Mouse (Mus musculus) liver, postnatal 0 days (tissue): ENCODE results near the gene Kif3a. TPM values are rescaled to one million over a fixed set of nuclear protein-coding genes. Genes with fewer than 3 reads are reported as not detected.

Experiments used
- ATAC-seq: fragments of 200-750 bp; cut with Nextera tagmentation; 2 replicates; pipeline ENCODE4 v1.8.0; 2017; ENCODE audit warnings: mild to moderate bottlenecking, moderate library complexity
- DNase-seq: peaks from one replicate; pipeline ENCODE4 v3.0.0-alpha.2; 2016
- H3K27ac ChIP-seq: fragments of 300-500 bp; sonication (generic); 2 replicates; pipeline ENCODE4 v1.5.1; 2014; ENCODE audit warnings: antibody characterized with exemption, moderate library complexity, mild to moderate bottlenecking, low read depth
- H3K27me3 ChIP-seq: fragments of 300-500 bp; sonication (generic); 2 replicates; pipeline ENCODE4 v1.6.1; 2014; ENCODE audit warnings: low read length, control low read depth, mixed read lengths; ENCODE audit not compliant: insufficient read depth
- H3K36me3 ChIP-seq: fragments of 300-500 bp; sonication (generic); replicated peaks from 2 replicates; pipeline ENCODE4 v1.6.1; 2014; ENCODE audit warnings: mild to moderate bottlenecking, control low read depth, low read length, moderate library complexity, mixed read lengths; ENCODE audit not compliant: insufficient read depth
- H3K4me1 ChIP-seq: fragments of 300-500 bp; sonication (generic); 2 replicates; pipeline ENCODE4 v1.6.1; 2014; ENCODE audit warnings: antibody characterized with exemption, mild to moderate bottlenecking, control low read depth; ENCODE audit not compliant: insufficient read depth
- H3K4me2 ChIP-seq: fragments of 300-500 bp; sonication (generic); 2 replicates; pipeline ENCODE4 v1.6.1; 2014; ENCODE audit warnings: low read depth, mild to moderate bottlenecking, low read length, moderate library complexity, mixed read lengths
- H3K4me3 ChIP-seq: fragments of 300-500 bp; sonication (generic); 2 replicates; pipeline ENCODE4 v1.5.1; 2014; ENCODE audit warnings: low read depth, low read length
- H3K9ac ChIP-seq: fragments of 300-500 bp; sonication (generic); replicated peaks from 2 replicates; pipeline ENCODE4 v1.6.1; 2014; ENCODE audit warnings: mild to moderate bottlenecking, moderate library complexity
- H3K9me3 ChIP-seq: fragments of 300-500 bp; sonication (generic); 2 replicates; pipeline ENCODE4 v1.6.1; 2016; ENCODE audit warnings: mild to moderate bottlenecking, control low read depth, low read length, mixed read lengths
- CTCF ChIP-seq: sonication (generic); IDR thresholded peaks from 2 replicates; pipeline ENCODE4 v1.5.1; 2016; ENCODE audit warnings: antibody characterized with exemption, low read depth
- EP300 ChIP-seq: IDR thresholded peaks from 2 replicates; pipeline ENCODE4 v1.6.1; 2016; ENCODE audit warnings: antibody characterized with exemption, low read depth, mild to moderate bottlenecking
- WGBS: fragments of 180-500 bp; shearing (Covaris S2); extraction: QIAGEN DNeasy Blood & Tissue Kit; methylation state at CpG from one replicate; pipeline ENCODE4 v1.1.7; 2014; ENCODE audit not compliant: insufficient replicate concordance; 5-methylcytosine and 5-hydroxymethylcytosine counted together
- polyA plus RNA-seq: library from polyadenylated mRNA; unstranded; fragments of >200 nt; fragmentation: Nextera tagmentation; extraction: Ambion mirVana; gene quantifications from 2 replicates; pipeline ENCODE4 v1.2.1, GENCODE M21; 2015

Kif3a gene
- polyA plus RNA-seq, 1 experiment from 2014 or later: 5.3 TPM

- DNase-seq (no peak), ATAC-seq (no peak)
- Histone ChIP-seq H3K36me3 (no peaks in the 10 kb centered on the region), H3K4me3 (no peak overlapping the region), H3K27ac (no peak overlapping the region), H3K9ac (no peak overlapping the region), H3K9me3 (no peaks in the 10 kb centered on the region), H3K4me2 (no peak overlapping the region), H3K27me3 (no peaks in the 10 kb centered on the region), H3K4me1 (peaks cover 6% of the 10 kb centered on the region)
- TF ChIP-seq EP300: no peak
- 53% methylated on average over 4 of the region's 4 CpGs for WGBS
Measured at GRCm38 (mm10) chr11:53617562-53618109, 50.5 kb downstream of the Kif3a start.

- Histone ChIP-seq H3K36me3 (no peaks in the 10 kb centered on the region), H3K9ac (no peak within 1 kb of the TSS), H3K27ac (no peak within 1 kb of the TSS), H3K4me2 (no peak within 1 kb of the TSS), H3K4me3 (no peak within 1 kb of the TSS), H3K4me1 (peaks cover 6% of the 10 kb centered on the region), H3K9me3 (no peaks in the 10 kb centered on the region), H3K27me3 (no peaks in the 10 kb centered on the region)
- 51% methylated on average over 7 of the region's 7 CpGs for WGBS
- no peak for DNase-seq
- TF ChIP-seq CTCF (no peak), EP300 (no peak)
- no peak for ATAC-seq
Measured at GRCm38 (mm10) chr11:53618619-53619198, 51.5 kb downstream of the Kif3a start, which contains the start of gene Il4. Gene Il4 (minus strand): TSS chr11:53618669.

- Histone ChIP-seq H3K36me3 (no peaks in the 10 kb centered on the region), H3K27me3 (no peaks in the 10 kb centered on the region), H3K27ac (no peak overlapping the region), H3K4me3 (no peak overlapping the region), H3K4me1 (peaks cover 6% of the 10 kb centered on the region), H3K4me2 (no peak overlapping the region), H3K9ac (no peak overlapping the region), H3K9me3 (no peaks in the 10 kb centered on the region)
- peak; percentile 53; the same call in 1 of the 2 replicates for ATAC-seq
- 47% methylated on average over 6 of the region's 6 CpGs for WGBS
- DNase-seq: no peak
- TF ChIP-seq CTCF: no peak
Measured at GRCm38 (mm10) chr11:53619428-53619827, 52.2 kb downstream of the Kif3a start.

- Histone ChIP-seq H3K9ac (no peak overlapping the region), H3K36me3 (no peaks in the 10 kb centered on the region), H3K4me3 (no peak overlapping the region), H3K4me2 (no peak overlapping the region), H3K9me3 (no peaks in the 10 kb centered on the region), H3K27me3 (no peaks in the 10 kb centered on the region), H3K4me1 (peaks cover 6% of the 10 kb centered on the region), H3K27ac (no peak overlapping the region)
- no peak for DNase-seq
- no peak for ATAC-seq
- WGBS: 58% methylated on average over 4 of the region's 4 CpGs
- TF ChIP-seq EP300: no peak
- TF ChIP-seq CTCF: no peak
Measured at GRCm38 (mm10) chr11:53620094-53620493, 52.9 kb downstream of the Kif3a start.

- Histone ChIP-seq H3K4me3 (no peak overlapping the region), H3K4me2 (no peak overlapping the region), H3K9ac (no peak overlapping the region), H3K27me3 (no peaks in the 10 kb centered on the region), H3K27ac (no peak overlapping the region), H3K36me3 (no peaks in the 10 kb centered on the region), H3K9me3 (no peaks in the 10 kb centered on the region), H3K4me1 (no peaks in the 10 kb centered on the region)
- TF ChIP-seq CTCF (no peak), EP300 (no peak)
- DNase-seq (no peak), ATAC-seq (no peak)
- whole genome bisulfite sequencing: 74% methylated on average over 11 of the region's 11 CpGs
Measured at GRCm38 (mm10) chr11:53621582-53622439, 54.6 kb downstream of the Kif3a start.

- DNase-seq: no peak
- peaks cover 4% of the 10 kb centered on the region; the same call in 1 of the 2 replicates for H3K4me1 ChIP-seq
- no peaks in the 10 kb centered on the region for H3K9me3 ChIP-seq
- H3K27ac ChIP-seq: no peak overlapping the region
- no peaks in the 10 kb centered on the region for H3K36me3 ChIP-seq
- TF ChIP-seq CTCF: no peak
- TF ChIP-seq EP300: no peak
- H3K9ac ChIP-seq: no peak overlapping the region
- no peak overlapping the region for H3K4me3 ChIP-seq
- 36% methylated on average over 6 of the region's 6 CpGs for WGBS
- ATAC-seq: no peak
- no peaks in the 10 kb centered on the region for H3K27me3 ChIP-seq
- no peak overlapping the region for H3K4me2 ChIP-seq
Measured at GRCm38 (mm10) chr11:53622440-53622806, 55.2 kb downstream of the Kif3a start.
